Comparison of ENCODE assay signal across 7 mouse cellular contexts in the genomic region with DNA sequence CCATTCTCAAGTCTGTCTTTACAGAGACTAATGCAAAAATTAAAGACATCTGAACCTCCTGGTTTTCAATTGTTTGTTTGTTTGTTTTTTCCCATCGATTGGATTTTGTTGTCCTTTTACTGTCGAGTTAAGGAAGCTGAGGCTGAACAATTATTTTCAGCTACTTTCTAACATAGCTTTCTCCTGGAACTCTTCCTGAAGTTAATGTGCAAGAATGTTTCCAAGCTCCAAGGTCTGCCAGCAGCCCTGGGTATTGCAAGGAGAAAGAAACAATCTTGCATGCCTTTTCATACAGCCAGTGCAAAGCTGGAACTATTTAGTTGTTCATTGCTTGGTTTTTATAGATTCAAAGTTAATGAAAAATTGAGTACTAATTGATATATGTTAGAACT. TPM values are rescaled to one million over a fixed set of nuclear protein-coding genes. Genes with fewer than 3 reads are reported as not detected.
DNase-seq lines count a peak whose midpoint lies in the region; ATAC-seq and TF ChIP-seq lines count a peak whose summit lies in the region.

No protein-coding gene starts in this region.

- ATAC-seq in liver, embryonic 11.5 days (replicated peaks; ENCODE audit: low FRiP score), result no peak
- ATAC-seq in erythroid progenitor cell, adult 5-6 weeks (replicated peaks; ENCODE audit: low FRiP score, poor library complexity, severe bottlenecking), result no peak

- H3K27ac ChIP-seq in testis, adult 2 months (ENCODE audit: control insufficient read depth, insufficient read depth, low read depth, low read length), result peak overlapping the region; percentile 88
- peak overlapping the region; percentile 19; the same call in 1 of the 2 replicates for H3K27ac ChIP-seq in liver, embryonic 11.5 days (ENCODE audit: low read depth, low read length)

- no peaks in the 10 kb centered on the region for H3K9me3 ChIP-seq in liver, embryonic 11.5 days (ENCODE audit: control insufficient read depth, low read length)

- H3K36me3 ChIP-seq in testis, adult 2 months (ENCODE audit: control insufficient read depth, insufficient read depth, low read length), result no peaks in the 10 kb centered on the region
- H3K36me3 ChIP-seq in liver, embryonic 11.5 days (ENCODE audit: control insufficient read depth, insufficient read depth, low read length), result no peaks in the 10 kb centered on the region

- WGBS in liver, embryonic 11.5 days, result 20% methylated on average over 2 of the region's 2 CpGs

- TF ChIP-seq CTCF in testis, adult 2 months (IDR thresholded peaks at IDR 0.05; ENCODE audit: control insufficient read depth, insufficient read depth, insufficient replicate concordance, low read depth, low read length), result no peak

- H3K4me2 ChIP-seq in liver, embryonic 11.5 days, result peak overlapping the region; percentile 81

- no peak for TF ChIP-seq POLR2A in testis, adult 2 months (IDR thresholded peaks at IDR 0.05; ENCODE audit: control insufficient read depth, low read depth, low read length)

- no peaks in the 10 kb centered on the region for H3K4me1 ChIP-seq in testis, adult 2 months (ENCODE audit: control insufficient read depth, insufficient read depth, low read length)
- no peaks in the 10 kb centered on the region for H3K4me1 ChIP-seq in liver, embryonic 11.5 days (replicated peaks; ENCODE audit: control insufficient read depth, insufficient read depth, low read length)

- no peaks in the 10 kb centered on the region for H3K27me3 ChIP-seq in testis, adult 2 months (ENCODE audit: control insufficient read depth, insufficient read depth, low read length)
- H3K27me3 ChIP-seq in liver, embryonic 11.5 days (replicated peaks; ENCODE audit: control insufficient read depth, insufficient read depth, low read length), result no peaks in the 10 kb centered on the region

- H3K9ac ChIP-seq in liver, embryonic 11.5 days (ENCODE audit: low read depth, low read length), result peak overlapping the region; percentile 67

- H3K4me3 ChIP-seq in testis, adult 2 months (ENCODE audit: control insufficient read depth, low read depth, low read length), result peak overlapping the region; percentile 95
- peak overlapping the region; percentile 61 for H3K4me3 ChIP-seq in liver, embryonic 11.5 days (ENCODE audit: low read depth, low read length)

- DNase-seq in testis, postnatal 10 days (ENCODE audit: low spot score), result no peak
- peak; percentile 1 for DNase-seq in forelimb bud, embryonic 11.5 days (ENCODE audit: low read depth, low spot score)
- no peak for DNase-seq in liver, embryonic 11.5 days (ENCODE audit: low spot score)
- DNase-seq in frontal cortex, postnatal 36 days (ENCODE audit: low spot score in 2 of 2), result no peak
- DNase-seq in cerebellum, postnatal 4 days (ENCODE audit: low spot score in 2 of 2), result no peak

RNA-seq across cellular contexts. Expression of a gene that starts 0.6 kb away (rescaled TPM):
- polyA plus RNA-seq in testis, adult 2 months (2012; rRNA removed), result 5.1 and 6.4 TPM in 2 replicates
- 21.6 and 24.5 TPM in 2 replicates for polyA plus RNA-seq in liver, embryonic 11.5 days (2014; fragmentation: Nextera tagmentation; extraction: Ambion mirVana)
- 2.2 and 5.0 TPM in 2 replicates for total RNA-seq in erythroid progenitor cell, adult 5-6 weeks (2015; ENCODE audit: low replicate concordance)
- 1.0 and 8.4 TPM in 2 replicates for total RNA-seq in erythroid progenitor cell, adult 5-6 weeks (2017; ENCODE audit: low replicate concordance)
